Mouse (Mus musculus): ENCODE results near the gene Rnf181.

- TF ChIP-seq POLR2A (IDR thresholded peaks at IDR 0.05; ENCODE audit: low read depth, low read length), result no peak
- TF ChIP-seq CTCF (conservative IDR thresholded peaks at IDR 0.05; ENCODE audit: insufficient read depth, insufficient read length, low read depth, low read length), result no peak
Observed at GRCm38 (mm10) chr6:72318440-72318839, 48.3 kb downstream of the Rnf181 start.

Data from kidney, adult 2 months (tissue).